ENCODE assay signal across 20 mouse cellular contexts in genomic region chr11:35317221-35317620, GRCm38 (mm10).
DNase-seq lines count a peak whose midpoint lies in the region; TF ChIP-seq lines count a peak whose summit lies in the region.
"Had no signal": no experiment of that assay in that cellular context is flagged by ENCODE, and none has a peak within 500 bp of the region (broad histone marks: within the 10 kb centered on the region; RNA-seq: fewer than 3 reads in every experiment).

No protein-coding gene starts in this region.

- H3K36me3 ChIP-seq in limb, embryonic 10.5 days: peaks cover 23% of the 10 kb centered on the region; the same call in 1 of the 2 replicates
- H3K36me3 ChIP-seq: embryonic facial prominence, embryonic 15.5 days; forebrain, embryonic 15.5 days; heart, embryonic 15.5 days; hindbrain, embryonic 10.5 days had no signal

- H3K27ac ChIP-seq in layer of hippocampus, adult 2 months: peak overlapping the region; percentile 63; the same call in 1 of the 2 replicates
- H3K27ac ChIP-seq in limb, embryonic 10.5 days: no peak overlapping the region
- H3K27ac ChIP-seq: embryonic facial prominence, embryonic 15.5 days; heart, embryonic 15.5 days; hindbrain, embryonic 10.5 days; hindbrain, embryonic 14.5 days had no signal

- DNase-seq in layer of hippocampus, adult 2 months (ENCODE audit: low spot score in 2 of 2): peak in 1 of 2 experiments; percentile 44
- no peak for DNase-seq in layer of hippocampus, postnatal 10 days (ENCODE audit: low spot score in 2 of 2)
- peak; percentile 82 for DNase-seq in adipocyte (ENCODE audit: low spot score)
- peak; percentile 59 for DNase-seq in adrenal gland, postnatal 10 days
- peak; percentile 60 for DNase-seq in fibroblast of lung, adult 2 months (ENCODE audit: low read depth)
- DNase-seq in limb, embryonic 10.5 days (ENCODE audit: low spot score): no peak
- no peak for DNase-seq in cerebellum, adult 9-11 months
- DNase-seq: cerebellum, adult 2 months; cerebellum, postnatal 14 days; embryo, embryonic 11 days; gastrocnemius, postnatal 36 days; heart, adult 18-20 months; heart, postnatal 14 days; kidney, adult 2 months had no signal

- H3K9me3 ChIP-seq in limb, embryonic 10.5 days (replicated peaks): no peaks in the 10 kb centered on the region
- H3K9me3 ChIP-seq: embryonic facial prominence, embryonic 15.5 days; forebrain, embryonic 15.5 days; heart, embryonic 15.5 days; hindbrain, embryonic 10.5 days had no signal

- no peak for TF ChIP-seq CTCF in layer of hippocampus, adult 2 months (conservative IDR thresholded peaks at IDR 0.05)

- peaks cover 26% of the 10 kb centered on the region for H3K4me1 ChIP-seq in limb, embryonic 10.5 days
- H3K4me1 ChIP-seq: embryonic facial prominence, embryonic 15.5 days had no signal

- no peaks in the 10 kb centered on the region for H3K27me3 ChIP-seq in limb, embryonic 10.5 days (ENCODE audit: low read depth, poor library complexity, severe bottlenecking)
- H3K27me3 ChIP-seq: embryonic facial prominence, embryonic 15.5 days; forebrain, embryonic 15.5 days; heart, embryonic 15.5 days had no signal

- 94% methylated on average over 5 of the region's 5 CpGs for WGBS in limb, embryonic 10.5 days

- H3K4me3 ChIP-seq in layer of hippocampus, adult 2 months: no peak overlapping the region
- H3K4me3 ChIP-seq in limb, embryonic 10.5 days: no peak overlapping the region
- H3K4me3 ChIP-seq: embryonic facial prominence, embryonic 15.5 days; erythroblast, embryonic 14.5 days; forebrain, embryonic 15.5 days; heart, embryonic 15.5 days; hindbrain, embryonic 10.5 days had no signal

Comparison
In these comparisons a context has a peak if more than half of its experiments do, and no peak if none do; other contexts are left out.
1. DNase-seq: peak in adipocyte (single experiment), adrenal gland, postnatal 10 days (single experiment) and fibroblast of lung, adult 2 months (single experiment); none in layer of hippocampus, postnatal 10 days (0 of 2), limb, embryonic 10.5 days (single experiment) and cerebellum, adult 9-11 months (single experiment).